In genomic region chr7:98721623-98722022, GRCm38 (mm10) we compare ENCODE assay signal across 18 mouse cellular contexts. TPM values are rescaled to one million over a fixed set of nuclear protein-coding genes. Genes with fewer than 3 reads are reported as not detected.
DNase-seq lines count a peak whose midpoint lies in the region; ATAC-seq and TF ChIP-seq lines count a peak whose summit lies in the region.
"Had no signal": no experiment of that assay in that cellular context is flagged by ENCODE, and none has a peak within 500 bp of the region (broad histone marks: within the 10 kb centered on the region; RNA-seq: fewer than 3 reads in every experiment).

No protein-coding gene starts in this region.

- TF ChIP-seq POLR2A in embryonic fibroblast, embryonic 13.5 days (IDR thresholded peaks at IDR 0.05; ENCODE audit: low read depth, low read length): no peak
- no peak for TF ChIP-seq POLR2A in limb, embryonic 14.5 days (IDR thresholded peaks at IDR 0.05; ENCODE audit: borderline replicate concordance, extremely low read depth, insufficient read depth, insufficient read length)

- no peak overlapping the region for H3K4me3 ChIP-seq in kidney, embryonic 16.5 days (ENCODE audit: low read length)
- no peak overlapping the region for H3K4me3 ChIP-seq in embryonic fibroblast, embryonic 13.5 days (ENCODE audit: insufficient read depth, low read length)
- H3K4me3 ChIP-seq in limb, embryonic 10.5 days: no peak overlapping the region
- H3K4me3 ChIP-seq in limb, embryonic 14.5 days (replicated peaks; ENCODE audit: low read length): no peak overlapping the region
- no peak overlapping the region for H3K4me3 ChIP-seq in hindbrain, embryonic 10.5 days
- H3K4me3 ChIP-seq: embryonic facial prominence, embryonic 10.5 days; erythroblast, embryonic 14.5 days; forebrain, embryonic 15.5 days; heart, embryonic 10.5 days had no signal

- 42% methylated on average over 6 of the region's 6 CpGs for WGBS in kidney, embryonic 16.5 days
- 59% methylated on average over 6 of the region's 6 CpGs for WGBS in limb, embryonic 10.5 days
- WGBS in limb, embryonic 14.5 days: 22% methylated on average over 6 of the region's 6 CpGs
- WGBS in hindbrain, embryonic 10.5 days: 86% methylated on average over 6 of the region's 6 CpGs

- no peaks in the 10 kb centered on the region for H3K27me3 ChIP-seq in kidney, embryonic 16.5 days (ENCODE audit: insufficient read depth, low read length)
- H3K27me3 ChIP-seq in limb, embryonic 10.5 days (ENCODE audit: low read depth, poor library complexity, severe bottlenecking): peaks cover 32% of the 10 kb centered on the region
- no peaks in the 10 kb centered on the region for H3K27me3 ChIP-seq in limb, embryonic 14.5 days (ENCODE audit: control insufficient read depth, insufficient read depth, low read length)
- H3K27me3 ChIP-seq in hindbrain, embryonic 10.5 days (ENCODE audit: insufficient read depth, poor library complexity, severe bottlenecking): no peaks in the 10 kb centered on the region
- H3K27me3 ChIP-seq: forebrain, embryonic 15.5 days had no signal

- no peak overlapping the region; the same call in 1 of the 2 replicates for H3K4me2 ChIP-seq in kidney, embryonic 16.5 days (replicated peaks; ENCODE audit: low read depth, low read length)
- peak overlapping the region; percentile 20 for H3K4me2 ChIP-seq in limb, embryonic 14.5 days (replicated peaks; ENCODE audit: low read depth, low read length, severe bottlenecking)
- H3K4me2 ChIP-seq: forebrain, embryonic 15.5 days; hindbrain, embryonic 14.5 days had no signal

- DNase-seq in kidney, adult 9 months: no peak
- no peak for DNase-seq in limb, embryonic 10.5 days (ENCODE audit: low spot score)
- DNase-seq in limb, embryonic 14.5 days (ENCODE audit: low spot score): peak; percentile 51
- no peak for DNase-seq in urinary bladder, postnatal 14 days (ENCODE audit: low spot score)
- DNase-seq in hindbrain, embryonic 10.5 days (ENCODE audit: low spot score): no peak
- DNase-seq: adrenal gland, adult 2 months; cerebellum, adult 2 months; cerebellum, postnatal 10 days; gastrocnemius, postnatal 36 days; heart, adult 18-20 months; heart, postnatal 10 days had no signal

- 0 out of 2 replicates have a peak overlapping the region, but pooled peaks have one; percentile 16 for H3K27ac ChIP-seq in kidney, embryonic 16.5 days (ENCODE audit: low read length)
- H3K27ac ChIP-seq in embryonic fibroblast, embryonic 13.5 days (ENCODE audit: insufficient read depth, low read length): 0 out of 2 replicates have a peak overlapping the region, but pooled peaks have one; percentile 43
- H3K27ac ChIP-seq in limb, embryonic 10.5 days: peak overlapping the region; percentile 20; the same call in 1 of the 2 replicates
- no peak overlapping the region; the same call in 1 of the 2 replicates for H3K27ac ChIP-seq in limb, embryonic 14.5 days (replicated peaks; ENCODE audit: low read depth, low read length)
- no peak overlapping the region for H3K27ac ChIP-seq in hindbrain, embryonic 10.5 days
- H3K27ac ChIP-seq: forebrain, embryonic 15.5 days; heart, embryonic 10.5 days; hindbrain, embryonic 14.5 days had no signal

- H3K36me3 ChIP-seq in kidney, embryonic 16.5 days (ENCODE audit: insufficient read depth, low read length): peaks cover 3% of the 10 kb centered on the region; the same call in 1 of the 2 replicates
- H3K36me3 ChIP-seq in limb, embryonic 10.5 days: peaks cover 21% of the 10 kb centered on the region
- peaks cover 6% of the 10 kb centered on the region; the same call in 1 of the 2 replicates for H3K36me3 ChIP-seq in limb, embryonic 14.5 days (ENCODE audit: control insufficient read depth, insufficient read depth, low read length)
- H3K36me3 ChIP-seq in hindbrain, embryonic 10.5 days: peaks cover 24% of the 10 kb centered on the region

- TF ChIP-seq CTCF in embryonic fibroblast, embryonic 13.5 days (IDR thresholded peaks at IDR 0.05; ENCODE audit: borderline replicate concordance, insufficient read depth, low read length): no peak

- 0 out of 2 replicates have a peak, but pooled peaks have one; percentile 36 for ATAC-seq in kidney, embryonic 16.5 days (ENCODE audit: low FRiP score, low TSS enrichment)
- ATAC-seq in limb, embryonic 14.5 days (ENCODE audit: low FRiP score, low read depth): no peak
- ATAC-seq: forebrain, embryonic 15.5 days had no signal

- H3K9ac ChIP-seq in kidney, embryonic 16.5 days (replicated peaks; ENCODE audit: low read length): no peak overlapping the region
- H3K9ac ChIP-seq in limb, embryonic 14.5 days (ENCODE audit: low read depth, low read length, severe bottlenecking): no peak overlapping the region
- H3K9ac ChIP-seq: forebrain, embryonic 15.5 days; hindbrain, embryonic 14.5 days had no signal

- H3K9me3 ChIP-seq in kidney, embryonic 16.5 days (ENCODE audit: low read length): no peaks in the 10 kb centered on the region
- H3K9me3 ChIP-seq in limb, embryonic 10.5 days (replicated peaks): no peaks in the 10 kb centered on the region
- no peaks in the 10 kb centered on the region for H3K9me3 ChIP-seq in limb, embryonic 14.5 days (ENCODE audit: control insufficient read depth, low read length)
- no peaks in the 10 kb centered on the region for H3K9me3 ChIP-seq in hindbrain, embryonic 10.5 days
- H3K9me3 ChIP-seq: embryonic facial prominence, embryonic 10.5 days; forebrain, embryonic 15.5 days; heart, embryonic 10.5 days had no signal

- H3K4me1 ChIP-seq in kidney, embryonic 16.5 days (ENCODE audit: insufficient read depth, low read length): peaks cover 30% of the 10 kb centered on the region
- H3K4me1 ChIP-seq in embryonic fibroblast, embryonic 13.5 days (ENCODE audit: control insufficient read depth, insufficient read depth, low read length): peaks cover 12% of the 10 kb centered on the region
- H3K4me1 ChIP-seq in limb, embryonic 10.5 days: peaks cover 52% of the 10 kb centered on the region
- peaks cover 33% of the 10 kb centered on the region for H3K4me1 ChIP-seq in limb, embryonic 14.5 days (ENCODE audit: control insufficient read depth, insufficient read depth, low read length)
- H3K4me1 ChIP-seq in hindbrain, embryonic 10.5 days (replicated peaks): no peaks in the 10 kb centered on the region

RNA-seq across cellular contexts. Expression of gene Thap12, which starts 18.7 kb away (rescaled TPM):
- 53.7 and 54.4 TPM in 2 replicates for polyA plus RNA-seq in kidney, embryonic 16.5 days (2015; fragmentation: Nextera tagmentation; extraction: Ambion mirVana)
- polyA plus RNA-seq in embryonic fibroblast, embryonic 13.5 days (2011; ENCODE audit: insufficient read length, low read depth, missing spikeins): 64.4 and 78.2 TPM in 2 replicates
- polyA plus RNA-seq in limb, embryonic 10.5 days (2016; fragmentation: Nextera tagmentation; extraction: Ambion mirVana): 50.8 and 56.2 TPM in 2 replicates
- polyA plus RNA-seq in limb, embryonic 14.5 days (2012; rRNA removed): 35.4 and 42.1 TPM in 2 replicates
- 68.5 and 76.8 TPM in 2 replicates for polyA plus RNA-seq in limb, embryonic 14.5 days (2014; fragmentation: Nextera tagmentation; extraction: Ambion mirVana)
- polyA plus RNA-seq in hindbrain, embryonic 10.5 days (2016; fragmentation: Nextera tagmentation; extraction: Ambion mirVana): 57.4 and 63.7 TPM in 2 replicates

Comparison
In these comparisons a context has a peak if more than half of its experiments do, and no peak if none do; other contexts are left out.
1. H3K27ac ChIP-seq: peak in kidney, embryonic 16.5 days (single experiment), embryonic fibroblast, embryonic 13.5 days (single experiment) and limb, embryonic 10.5 days (single experiment); none in limb, embryonic 14.5 days (single experiment) and hindbrain, embryonic 10.5 days (single experiment).